Mouse (Mus musculus): ENCODE measurements around the gene Id1. TPM values are rescaled to one million over a fixed set of nuclear protein-coding genes. Genes with fewer than 3 reads are reported as not detected.

The Id1 gene
- polyA plus RNA-seq, 1 experiment from 2014 or later: 70.7 TPM

DNA sequence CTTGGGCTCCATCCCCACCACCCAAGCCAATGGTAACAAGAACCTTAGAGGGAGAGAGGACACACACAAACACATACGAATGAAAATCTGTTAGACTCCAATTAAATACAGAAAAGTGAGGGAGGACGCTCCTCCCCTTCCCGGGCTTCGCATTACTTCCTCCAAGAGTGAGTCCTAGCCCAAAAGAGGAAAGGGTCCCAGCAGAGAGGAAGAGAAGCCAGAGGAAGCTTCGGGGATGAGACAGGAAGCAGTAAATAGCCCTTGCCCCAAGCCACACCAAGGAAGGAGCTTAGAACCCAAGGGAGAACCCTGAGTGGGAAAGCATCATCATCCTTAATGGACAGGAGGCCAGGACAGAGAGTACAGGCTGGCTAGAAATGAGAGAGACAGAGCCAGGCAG lies 27.0 kb upstream of the Id1 start:
- no peaks in the 10 kb centered on the region for H3K9me3 ChIP-seq (ENCODE audit: control insufficient read depth, low read length)
- no peak overlapping the region for H3K4me2 ChIP-seq
- peaks cover 9% of the 10 kb centered on the region for H3K36me3 ChIP-seq (ENCODE audit: control insufficient read depth, insufficient read depth, low read length)
- ATAC-seq (ENCODE audit: low FRiP score): no peak
- DNase-seq (ENCODE audit: low spot score, missing footprints): no peak
- no peaks in the 10 kb centered on the region for H3K27me3 ChIP-seq (ENCODE audit: control insufficient read depth, insufficient read depth, low read length)
- H3K4me3 ChIP-seq (ENCODE audit: low read depth, low read length): no peak overlapping the region
- no peak overlapping the region for H3K27ac ChIP-seq (ENCODE audit: low read depth, low read length)
- H3K4me1 ChIP-seq (ENCODE audit: control insufficient read depth, insufficient read depth, low read length): peaks cover 12% of the 10 kb centered on the region
- WGBS: 89% methylated on average over 5 of the region's 5 CpGs
- H3K9ac ChIP-seq (ENCODE audit: low read length): no peak overlapping the region

- no peak overlapping the region for H3K4me2 ChIP-seq
- ATAC-seq (ENCODE audit: low FRiP score): no peak
- no peaks in the 10 kb centered on the region for H3K9me3 ChIP-seq (ENCODE audit: control insufficient read depth, low read length)
- no peaks in the 10 kb centered on the region for H3K36me3 ChIP-seq (ENCODE audit: control insufficient read depth, insufficient read depth, low read length)
- H3K27ac ChIP-seq (ENCODE audit: low read depth, low read length): no peak overlapping the region
- no peak for DNase-seq (ENCODE audit: low spot score, missing footprints)
- 89% methylated on average over 6 of the region's 6 CpGs for WGBS
- no peak overlapping the region for H3K9ac ChIP-seq (ENCODE audit: low read length)
- H3K27me3 ChIP-seq (ENCODE audit: control insufficient read depth, insufficient read depth, low read length): no peaks in the 10 kb centered on the region
- peaks cover 13% of the 10 kb centered on the region for H3K4me1 ChIP-seq (ENCODE audit: control insufficient read depth, insufficient read depth, low read length)
- no peak overlapping the region for H3K4me3 ChIP-seq (ENCODE audit: low read depth, low read length)
These were observed 19.7 kb upstream of the Id1 start for GRCm38 (mm10) chr2:152716241-152716772.

GRCm38 (mm10) chr2:152717652-152718051 lies 18.4 kb upstream of the Id1 start:
- Histone ChIP-seq H3K4me3 (ENCODE audit: low read depth, low read length) (no peak overlapping the region), H3K27me3 (ENCODE audit: control insufficient read depth, insufficient read depth, low read length) (no peaks in the 10 kb centered on the region), H3K4me1 (ENCODE audit: control insufficient read depth, insufficient read depth, low read length) (peaks cover 13% of the 10 kb centered on the region), H3K9me3 (ENCODE audit: control insufficient read depth, low read length) (no peaks in the 10 kb centered on the region), H3K9ac (ENCODE audit: low read length) (no peak overlapping the region), H3K4me2 (no peak overlapping the region), H3K36me3 (ENCODE audit: control insufficient read depth, insufficient read depth, low read length) (no peaks in the 10 kb centered on the region), H3K27ac (ENCODE audit: low read depth, low read length) (peak overlapping the region; percentile 60)
- WGBS: 53% methylated on average over 11 of the region's 11 CpGs
- peak; percentile 87 for DNase-seq (ENCODE audit: low spot score, missing footprints)
- peak; percentile 54 for ATAC-seq (ENCODE audit: low FRiP score)

DNA sequence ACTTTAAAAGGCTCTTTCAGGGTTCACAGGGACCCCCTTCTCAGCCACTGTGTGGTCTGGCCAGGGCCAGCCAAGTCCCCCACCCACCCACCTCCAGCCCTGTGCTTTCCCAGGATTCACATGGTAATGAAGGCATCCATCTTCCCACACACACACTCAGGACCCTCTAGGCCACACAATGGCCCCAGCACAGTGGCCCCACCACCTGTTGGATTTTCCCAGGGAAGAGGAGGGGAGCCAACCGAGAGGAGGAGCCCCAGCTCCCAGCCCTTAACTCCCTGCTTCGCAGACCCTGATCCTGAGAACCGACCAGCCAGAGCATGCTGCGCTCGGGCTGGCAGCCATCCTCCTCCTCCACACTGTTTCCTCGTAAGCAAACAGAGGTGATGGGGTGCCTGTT lies 18.0 kb upstream of the Id1 start:
- WGBS: 15% methylated on average over 6 of the region's 6 CpGs
- H3K27ac ChIP-seq (ENCODE audit: low read depth, low read length): peak overlapping the region; percentile 60; the same call in 1 of the 2 replicates
- H3K9ac ChIP-seq (ENCODE audit: low read length): peak overlapping the region; percentile 3; the same call in 1 of the 2 replicates
- no peaks in the 10 kb centered on the region for H3K9me3 ChIP-seq (ENCODE audit: control insufficient read depth, low read length)
- H3K27me3 ChIP-seq (ENCODE audit: control insufficient read depth, insufficient read depth, low read length): no peaks in the 10 kb centered on the region
- DNase-seq (ENCODE audit: low spot score, missing footprints) (peak; percentile 91), ATAC-seq (ENCODE audit: low FRiP score) (peak; percentile 92)
- no peak overlapping the region for H3K4me3 ChIP-seq (ENCODE audit: low read depth, low read length)
- peaks cover 13% of the 10 kb centered on the region for H3K4me1 ChIP-seq (ENCODE audit: control insufficient read depth, insufficient read depth, low read length)
- no peaks in the 10 kb centered on the region for H3K36me3 ChIP-seq (ENCODE audit: control insufficient read depth, insufficient read depth, low read length)
- peak overlapping the region; percentile 3; the same call in 1 of the 2 replicates for H3K4me2 ChIP-seq

DNA sequence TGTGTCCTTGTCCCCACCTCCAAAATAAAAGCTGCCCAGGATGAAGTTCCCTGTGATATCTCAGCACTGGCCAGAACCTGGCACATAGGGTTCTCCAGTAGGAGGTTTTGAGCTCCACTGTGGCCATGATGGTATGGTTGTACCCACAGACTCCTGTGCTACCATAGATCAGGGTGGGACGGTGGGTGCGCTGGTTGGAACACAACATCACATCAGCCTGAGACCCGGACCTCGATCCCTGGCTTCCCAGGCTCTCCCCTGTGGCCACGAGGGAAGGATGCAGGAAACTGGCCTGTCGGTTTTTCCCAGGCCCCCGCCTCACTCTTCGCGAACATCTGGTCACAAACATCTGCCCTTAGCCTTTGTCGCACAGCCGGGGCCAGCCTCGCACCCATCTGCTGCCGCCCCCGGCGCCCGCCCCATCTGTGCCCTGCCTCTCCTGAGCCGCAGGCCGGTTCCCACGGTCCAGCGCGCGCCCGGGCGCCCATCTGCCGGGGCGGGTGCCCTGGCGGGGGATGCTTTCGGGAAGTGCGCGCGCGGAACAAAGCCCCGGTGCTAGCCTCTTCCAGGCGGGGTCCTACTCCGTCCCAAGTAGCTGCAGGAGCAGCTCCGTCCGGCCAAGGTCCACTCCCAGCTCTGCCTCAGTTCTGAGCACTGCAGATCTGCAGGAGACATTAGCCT lies 12.3 kb upstream of the Id1 start:
- DNase-seq (ENCODE audit: low spot score, missing footprints) (peak; percentile 95), ATAC-seq (ENCODE audit: low FRiP score) (peak; percentile 85)
- peak overlapping the region; percentile 57 for H3K4me2 ChIP-seq
- no peak overlapping the region for H3K27ac ChIP-seq (ENCODE audit: low read depth, low read length)
- peaks cover 19% of the 10 kb centered on the region for H3K4me1 ChIP-seq (ENCODE audit: control insufficient read depth, insufficient read depth, low read length)
- 3% methylated on average over 37 of the region's 37 CpGs for WGBS
- peak overlapping the region; percentile 29 for H3K4me3 ChIP-seq (ENCODE audit: low read depth, low read length)
- no peaks in the 10 kb centered on the region for H3K9me3 ChIP-seq (ENCODE audit: control insufficient read depth, low read length)
- no peaks in the 10 kb centered on the region for H3K27me3 ChIP-seq (ENCODE audit: control insufficient read depth, insufficient read depth, low read length)
- H3K9ac ChIP-seq (ENCODE audit: low read length): peak overlapping the region; percentile 67
- H3K36me3 ChIP-seq (ENCODE audit: control insufficient read depth, insufficient read depth, low read length): no peaks in the 10 kb centered on the region

GRCm38 (mm10) chr2:152724332-152724723 lies 11.7 kb upstream of the Id1 start:
- WGBS: 61% methylated on average over 3 of the region's 3 CpGs
- no peaks in the 10 kb centered on the region for H3K9me3 ChIP-seq (ENCODE audit: control insufficient read depth, low read length)
- peak overlapping the region; percentile 57 for H3K4me2 ChIP-seq
- no peaks in the 10 kb centered on the region for H3K36me3 ChIP-seq (ENCODE audit: control insufficient read depth, insufficient read depth, low read length)
- DNase-seq (ENCODE audit: low spot score, missing footprints) (no peak), ATAC-seq (ENCODE audit: low FRiP score) (0 out of 2 replicates have a peak, but pooled peaks have one; percentile 8)
- no peaks in the 10 kb centered on the region for H3K27me3 ChIP-seq (ENCODE audit: control insufficient read depth, insufficient read depth, low read length)
- H3K4me3 ChIP-seq (ENCODE audit: low read depth, low read length): peak overlapping the region; percentile 29; the same call in 1 of the 2 replicates
- H3K9ac ChIP-seq (ENCODE audit: low read length): peak overlapping the region; percentile 67
- peaks cover 20% of the 10 kb centered on the region for H3K4me1 ChIP-seq (ENCODE audit: control insufficient read depth, insufficient read depth, low read length)
- H3K27ac ChIP-seq (ENCODE audit: low read depth, low read length): no peak overlapping the region

GRCm38 (mm10) chr2:152725178-152725750 lies 10.8 kb upstream of the Id1 start:
- no peak for DNase-seq (ENCODE audit: low spot score, missing footprints)

DNA sequence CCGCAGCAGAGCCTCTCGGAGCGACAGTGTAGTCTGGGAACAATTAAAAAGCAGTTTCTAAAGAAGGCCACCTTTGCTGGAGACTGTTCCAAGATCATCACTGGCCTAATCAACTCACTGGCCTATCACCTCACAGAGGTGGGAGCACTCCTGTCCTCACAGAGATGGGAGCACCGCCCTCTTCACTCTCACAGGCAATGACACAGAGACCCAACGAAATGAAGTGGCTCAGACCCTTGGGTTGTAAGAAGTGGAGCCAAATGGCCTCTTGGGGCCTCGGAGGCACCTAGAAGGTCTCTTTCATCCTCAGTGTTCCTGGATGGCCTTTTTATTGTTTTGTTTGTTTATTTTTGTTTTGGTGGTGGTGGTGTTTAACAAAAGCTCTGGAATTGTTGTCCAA lies 9.8 kb upstream of the Id1 start:
- H3K27ac ChIP-seq (ENCODE audit: low read depth, low read length): no peak overlapping the region

More at GRCm38 (mm10) chr2:152725178-152725750, 10.8 kb upstream of the Id1 start:
- H3K27me3 ChIP-seq (ENCODE audit: control insufficient read depth, insufficient read depth, low read length): no peaks in the 10 kb centered on the region
- H3K27ac ChIP-seq (ENCODE audit: low read depth, low read length): no peak overlapping the region
- no peak overlapping the region for H3K4me3 ChIP-seq (ENCODE audit: low read depth, low read length)
- H3K4me2 ChIP-seq: no peak overlapping the region
- 0 out of 2 replicates have a peak overlapping the region, but pooled peaks have one; percentile 4 for H3K9ac ChIP-seq (ENCODE audit: low read length)
- WGBS: 70% methylated on average over 15 of the region's 15 CpGs
- no peaks in the 10 kb centered on the region for H3K36me3 ChIP-seq (ENCODE audit: control insufficient read depth, insufficient read depth, low read length)
- ATAC-seq (ENCODE audit: low FRiP score): no peak
- peaks cover 23% of the 10 kb centered on the region for H3K4me1 ChIP-seq (ENCODE audit: control insufficient read depth, insufficient read depth, low read length)
- H3K9me3 ChIP-seq (ENCODE audit: control insufficient read depth, low read length): no peaks in the 10 kb centered on the region

DNA sequence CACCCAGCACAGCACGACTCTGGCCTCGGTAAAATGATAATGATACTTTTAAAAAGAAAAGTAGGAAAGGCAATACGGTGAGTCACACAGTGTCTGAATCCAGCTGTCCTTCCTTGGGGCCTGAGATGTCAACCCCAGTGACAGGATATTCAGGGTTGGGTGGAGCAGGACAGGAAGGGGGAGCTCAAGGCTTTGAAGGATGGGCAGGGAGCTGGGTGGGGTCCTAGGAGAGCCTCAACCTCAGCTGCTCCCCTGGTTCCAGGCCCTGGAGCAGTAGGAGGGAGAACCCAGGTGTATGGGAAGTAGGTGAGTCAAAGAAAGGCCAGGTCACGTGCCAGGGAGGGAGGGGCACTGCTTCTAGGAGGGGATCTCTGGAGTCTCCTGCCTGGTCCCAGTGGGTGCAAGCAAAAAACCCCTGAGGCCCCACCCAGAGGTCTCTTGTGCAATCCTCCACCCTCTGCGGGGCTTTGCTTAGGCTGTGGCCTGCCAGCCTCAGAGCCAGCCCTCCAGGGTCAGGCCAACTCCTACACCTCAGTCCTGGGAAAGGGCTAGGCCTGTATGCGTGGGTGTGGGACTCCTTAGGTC lies 9.2 kb upstream of the Id1 start:
- Histone ChIP-seq H3K9ac (ENCODE audit: low read length) (no peak overlapping the region), H3K27me3 (ENCODE audit: control insufficient read depth, insufficient read depth, low read length) (no peaks in the 10 kb centered on the region), H3K4me2 (no peak overlapping the region), H3K4me3 (ENCODE audit: low read depth, low read length) (no peak overlapping the region), H3K4me1 (ENCODE audit: control insufficient read depth, insufficient read depth, low read length) (peaks cover 23% of the 10 kb centered on the region), H3K9me3 (ENCODE audit: control insufficient read depth, low read length) (no peaks in the 10 kb centered on the region), H3K27ac (ENCODE audit: low read depth, low read length) (no peak overlapping the region), H3K36me3 (ENCODE audit: control insufficient read depth, insufficient read depth, low read length) (no peaks in the 10 kb centered on the region)
- ATAC-seq (ENCODE audit: low FRiP score) (no peak), DNase-seq (ENCODE audit: low spot score, missing footprints) (no peak)
- 80% methylated on average over 5 of the region's 6 CpGs for WGBS

More for the DNA sequence above, 9.8 kb upstream of the Id1 start:
- no peaks in the 10 kb centered on the region for H3K27me3 ChIP-seq (ENCODE audit: control insufficient read depth, insufficient read depth, low read length)
- H3K4me1 ChIP-seq (ENCODE audit: control insufficient read depth, insufficient read depth, low read length): peaks cover 23% of the 10 kb centered on the region
- H3K36me3 ChIP-seq (ENCODE audit: control insufficient read depth, insufficient read depth, low read length): no peaks in the 10 kb centered on the region
- DNase-seq (ENCODE audit: low spot score, missing footprints): no peak
- no peak for ATAC-seq (ENCODE audit: low FRiP score)
- 90% methylated on average over 6 of the region's 6 CpGs for WGBS
- H3K9ac ChIP-seq (ENCODE audit: low read length): no peak overlapping the region
- H3K4me3 ChIP-seq (ENCODE audit: low read depth, low read length): no peak overlapping the region
- no peaks in the 10 kb centered on the region for H3K9me3 ChIP-seq (ENCODE audit: control insufficient read depth, low read length)
- H3K4me2 ChIP-seq: no peak overlapping the region

All from midbrain, embryonic 11.5 days (tissue).